Mouse (Mus musculus) embryonic facial prominence, embryonic 14.5 days (tissue): Measurements from ENCODE around the gene Igflr1. TPM values are rescaled to one million over a fixed set of nuclear protein-coding genes. Genes with fewer than 3 reads are reported as not detected.
A peak's percentile ranks its signal among the peaks of the same experiment; 100 is the strongest.

Experiments
- ATAC-seq: fragments of 200-750 bp; cut with Nextera tagmentation; 2 replicates; pipeline ENCODE4 v1.8.0; 2017; ENCODE audit warnings: low read depth, moderate number of reproducible peaks, moderate TSS enrichment
- DNase-seq: peaks from one replicate; pipeline ENCODE4 v3.0.0-alpha.2; 2015; ENCODE audit warnings: low spot score
- H3K27ac ChIP-seq: fragments of 300-500 bp; sonication (generic); replicated peaks from 2 replicates; pipeline ENCODE4 v1.5.1; 2014; ENCODE audit warnings: low read depth, mild to moderate bottlenecking, low read length, moderate library complexity
- H3K27me3 ChIP-seq: fragments of 300-500 bp; sonication (generic); replicated peaks from 2 replicates; pipeline ENCODE4 v1.6.1; 2014; ENCODE audit warnings: low read length; ENCODE audit not compliant: control insufficient read depth, insufficient read depth
- H3K36me3 ChIP-seq: fragments of 300-500 bp; sonication (generic); 2 replicates; pipeline ENCODE4 v1.6.1; 2014; ENCODE audit warnings: low read length, mixed read lengths; ENCODE audit not compliant: control insufficient read depth, insufficient read depth
- H3K4me1 ChIP-seq: fragments of 300-500 bp; sonication (generic); 2 replicates; pipeline ENCODE4 v1.6.1; 2014; ENCODE audit warnings: antibody characterized with exemption, low read length; ENCODE audit not compliant: control insufficient read depth, insufficient read depth
- H3K4me2 ChIP-seq: fragments of 300-500 bp; sonication (generic); 2 replicates; pipeline ENCODE4 v1.6.1; 2014; ENCODE audit warnings: low read depth, mild to moderate bottlenecking, low read length, moderate library complexity, mixed read lengths
- H3K4me3 ChIP-seq: fragments of 300-500 bp; sonication (generic); 2 replicates; pipeline ENCODE4 v1.5.1; 2014; ENCODE audit warnings: low read depth, mild to moderate bottlenecking, low read length
- H3K9ac ChIP-seq: fragments of 300-500 bp; sonication (generic); 2 replicates; pipeline ENCODE4 v1.6.1; 2014; ENCODE audit warnings: low read depth, mild to moderate bottlenecking, low read length, moderate library complexity, mixed read lengths
- H3K9me3 ChIP-seq: fragments of 300-500 bp; sonication (generic); 2 replicates; pipeline ENCODE4 v1.6.1; 2016; ENCODE audit warnings: low read length; ENCODE audit not compliant: control insufficient read depth
- WGBS: fragments of 180-500 bp; shearing (Covaris S2); extraction: QIAGEN DNeasy Blood & Tissue Kit; methylation state at CpG from one replicate; pipeline ENCODE4 v1.1.7; 2014; 5-methylcytosine and 5-hydroxymethylcytosine counted together
- polyA plus RNA-seq: library from polyadenylated mRNA; unstranded; fragments of >200 nt; fragmentation: Nextera tagmentation; extraction: Ambion mirVana; gene quantifications from 2 replicates; pipeline ENCODE4 v1.2.1, GENCODE M21; 2014

Gene Igflr1
- polyA plus RNA-seq, 1 experiment from 2014 or later = 2.1 TPM

GRCm38 (mm10) chr7:30558656-30559442, 6.4 kb upstream of the Igflr1 start:
- Histone ChIP-seq H3K9ac (peak overlapping the region; percentile 71), H3K4me2 (peak overlapping the region; percentile 83), H3K36me3 (peaks cover 37% of the 10 kb centered on the region), H3K9me3 (no peaks in the 10 kb centered on the region), H3K4me1 (peaks cover 13% of the 10 kb centered on the region), H3K27me3 (no peaks in the 10 kb centered on the region), H3K4me3 (peak overlapping the region; percentile 75), H3K27ac (no peak overlapping the region)
- 14% methylated on average over 12 of the region's 12 CpGs for WGBS
- no peak for ATAC-seq
- DNase-seq = no peak

- H3K27ac ChIP-seq = 0 out of 2 replicates have a peak within 1 kb of the TSS, but pooled peaks have one; percentile 63
- 0% methylated on average over 20 of the region's 20 CpGs for WGBS
- peaks cover 13% of the 10 kb centered on the region for H3K4me1 ChIP-seq
- ATAC-seq (peak; percentile 89), DNase-seq (peak; percentile 99)
- peak within 1 kb of the TSS; percentile 83 for H3K4me2 ChIP-seq
- H3K27me3 ChIP-seq = no peaks in the 10 kb centered on the region
- peak within 1 kb of the TSS; percentile 71 for H3K9ac ChIP-seq
- H3K36me3 ChIP-seq = peaks cover 36% of the 10 kb centered on the region
- H3K4me3 ChIP-seq = peak within 1 kb of the TSS; percentile 75
- H3K9me3 ChIP-seq = no peaks in the 10 kb centered on the region
Measured at GRCm38 (mm10) chr7:30559443-30559954, 5.7 kb upstream of the Igflr1 start, which contains the start of gene Lin37. Gene Lin37 (minus strand): TSS chr7:30559838.

- no peaks in the 10 kb centered on the region for H3K9me3 ChIP-seq
- 75% methylated on average over 2 of the region's 2 CpGs for WGBS
- peaks cover 36% of the 10 kb centered on the region for H3K36me3 ChIP-seq
- 0 out of 2 replicates have a peak overlapping the region, but pooled peaks have one; percentile 63 for H3K27ac ChIP-seq
- peak overlapping the region; percentile 83 for H3K4me2 ChIP-seq
- no peak for DNase-seq
- H3K27me3 ChIP-seq = no peaks in the 10 kb centered on the region
- H3K4me1 ChIP-seq = peaks cover 13% of the 10 kb centered on the region
- H3K9ac ChIP-seq = no peak overlapping the region
- no peak for ATAC-seq
- H3K4me3 ChIP-seq = 0 out of 2 replicates have a peak overlapping the region, but pooled peaks have one; percentile 75
Measured at GRCm38 (mm10) chr7:30560296-30560695, 4.9 kb upstream of the Igflr1 start.

GRCm38 (mm10) chr7:30562526-30563116, 2.6 kb upstream of the Igflr1 start:
- H3K4me2 ChIP-seq = peak overlapping the region; percentile 65
- H3K9ac ChIP-seq = peak overlapping the region; percentile 85
- peak overlapping the region; percentile 88 for H3K4me3 ChIP-seq
- no peak for ATAC-seq
- H3K27me3 ChIP-seq = no peaks in the 10 kb centered on the region
- H3K4me1 ChIP-seq = peaks cover 13% of the 10 kb centered on the region
- 1% methylated on average over 27 of the region's 27 CpGs for WGBS
- peaks cover 32% of the 10 kb centered on the region for H3K36me3 ChIP-seq
- H3K27ac ChIP-seq = peak overlapping the region; percentile 69
- no peaks in the 10 kb centered on the region for H3K9me3 ChIP-seq
- DNase-seq = peak; percentile 34

- peak within 1 kb of the TSS; percentile 85 for H3K9ac ChIP-seq
- peaks cover 31% of the 10 kb centered on the region for H3K36me3 ChIP-seq
- no peaks in the 10 kb centered on the region for H3K27me3 ChIP-seq
- DNase-seq = peak; percentile 99
- H3K27ac ChIP-seq = peak within 1 kb of the TSS; percentile 96
- H3K4me1 ChIP-seq = peaks cover 10% of the 10 kb centered on the region
- peak within 1 kb of the TSS; percentile 65 for H3K4me2 ChIP-seq
- peak; percentile 89 for ATAC-seq
- WGBS = under 1% methylated on average over 41 of the region's 45 CpGs
- peak within 1 kb of the TSS; percentile 88 for H3K4me3 ChIP-seq
- no peaks in the 10 kb centered on the region for H3K9me3 ChIP-seq
Measured at GRCm38 (mm10) chr7:30563117-30563905, 1.9 kb upstream of the Igflr1 start, which contains the start of the genes U2af1l4, Gm49396 and Psenen. Gene U2af1l4 (plus strand): TSS chr7:30563301. Gene Gm49396 (plus strand): TSS chr7:30563344. Gene Psenen (minus strand): TSS chr7:30563627.

GRCm38 (mm10) chr7:30563906-30564280, 1.3 kb upstream of the Igflr1 start:
- peaks cover 4% of the 10 kb centered on the region; the same call in 1 of the 2 replicates for H3K4me1 ChIP-seq
- H3K9me3 ChIP-seq = no peaks in the 10 kb centered on the region
- DNase-seq (no peak), ATAC-seq (no peak)
- H3K9ac ChIP-seq = peak overlapping the region; percentile 85
- peak overlapping the region; percentile 62; the same call in 1 of the 2 replicates for H3K27ac ChIP-seq
- WGBS = 26% methylated on average over 6 of the region's 6 CpGs
- H3K4me3 ChIP-seq = peak overlapping the region; percentile 88
- peak overlapping the region; percentile 65 for H3K4me2 ChIP-seq
- peaks cover 37% of the 10 kb centered on the region for H3K36me3 ChIP-seq
- H3K27me3 ChIP-seq = no peaks in the 10 kb centered on the region

GRCm38 (mm10) chr7:30566033-30566432, 806 bp downstream of the Igflr1 start:
- 88% methylated on average over 9 of the region's 9 CpGs for WGBS
- no peak overlapping the region for H3K9ac ChIP-seq
- DNase-seq = no peak
- H3K9me3 ChIP-seq = no peaks in the 10 kb centered on the region
- no peak for ATAC-seq
- no peak overlapping the region for H3K27ac ChIP-seq
- peaks cover 58% of the 10 kb centered on the region for H3K36me3 ChIP-seq
- H3K4me1 ChIP-seq = no peaks in the 10 kb centered on the region; the same call in 1 of the 2 replicates
- H3K4me2 ChIP-seq = no peak overlapping the region
- H3K4me3 ChIP-seq = no peak overlapping the region
- no peaks in the 10 kb centered on the region for H3K27me3 ChIP-seq

- Histone ChIP-seq H3K9me3 (no peaks in the 10 kb centered on the region), H3K4me3 (no peak overlapping the region), H3K9ac (no peak overlapping the region), H3K27me3 (no peaks in the 10 kb centered on the region), H3K27ac (no peak overlapping the region), H3K4me1 (no peaks in the 10 kb centered on the region; the same call in 1 of the 2 replicates), H3K36me3 (peaks cover 74% of the 10 kb centered on the region), H3K4me2 (no peak overlapping the region)
- no peak for DNase-seq
- 83% methylated on average over 11 of the region's 11 CpGs for WGBS
- no peak for ATAC-seq
Measured at GRCm38 (mm10) chr7:30567555-30567954, 2.3 kb downstream of the Igflr1 start.
